Comparison of ENCODE assay signal across 20 mouse cellular contexts in the genomic region with DNA sequence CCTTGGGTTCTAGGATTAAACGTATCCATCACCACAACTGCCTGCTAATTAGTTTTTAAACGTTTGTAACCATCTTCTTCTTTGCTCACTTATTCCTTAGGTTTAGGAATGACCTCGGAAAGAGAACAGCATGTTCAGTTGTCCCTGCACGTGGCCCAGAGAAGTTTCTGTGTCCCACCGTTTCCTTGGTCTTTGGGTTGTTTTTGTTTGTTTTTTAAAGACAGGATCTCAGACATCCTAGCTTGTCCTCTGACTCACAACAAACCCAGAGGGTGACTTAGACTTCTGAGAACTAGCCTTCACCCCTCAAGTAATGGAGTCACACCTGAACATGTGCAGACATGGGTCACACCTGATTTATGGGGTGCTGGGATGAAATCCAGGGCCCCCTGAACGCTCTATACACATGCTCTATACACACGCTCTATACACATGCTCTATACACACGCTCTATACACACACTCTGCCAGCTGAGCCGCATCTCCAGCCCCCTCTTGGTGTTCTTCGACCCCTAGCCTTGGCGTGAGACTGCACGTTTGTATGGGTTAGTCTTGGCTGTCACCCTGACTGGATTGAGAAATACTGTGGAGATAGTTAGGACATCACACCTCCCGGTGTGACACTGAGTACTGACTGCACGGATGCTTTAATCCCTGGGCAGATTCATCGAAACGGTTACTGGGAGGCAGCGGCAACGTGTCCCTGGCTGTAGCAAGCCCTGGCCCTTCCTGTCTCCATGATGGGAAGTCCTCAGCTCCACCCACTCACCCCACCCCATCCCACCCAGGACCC. TPM values are rescaled to one million over a fixed set of nuclear protein-coding genes. Genes with fewer than 3 reads are reported as not detected.
DNase-seq lines count a peak whose midpoint lies in the region; ATAC-seq and TF ChIP-seq lines count a peak whose summit lies in the region.
"Had no signal": no experiment of that assay in that cellular context is flagged by ENCODE, and none has a peak within 500 bp of the region (broad histone marks: within the 10 kb centered on the region; RNA-seq: fewer than 3 reads in every experiment).

No protein-coding gene starts in this region.

- TF ChIP-seq CTCF in bone marrow macrophage, adult 2 months (IDR thresholded peaks at IDR 0.05; ENCODE audit: low read depth, low read length), result no peak

- H3K4me2 ChIP-seq in liver, embryonic 12.5 days, result no peak overlapping the region
- H3K4me2 ChIP-seq: embryonic facial prominence, embryonic 12.5 days; hindbrain, embryonic 12.5 days; limb, embryonic 15.5 days had no signal

- H3K9ac ChIP-seq in liver, embryonic 12.5 days, result no peak overlapping the region
- H3K9ac ChIP-seq: embryonic facial prominence, embryonic 12.5 days; hindbrain, embryonic 12.5 days; limb, embryonic 15.5 days had no signal

- peaks cover 27% of the 10 kb centered on the region for H3K4me1 ChIP-seq in liver, embryonic 12.5 days
- H3K4me1 ChIP-seq in bone marrow macrophage, adult 2 months (ENCODE audit: control insufficient read depth, insufficient read depth, low read length), result peaks cover 35% of the 10 kb centered on the region
- H3K4me1 ChIP-seq: hindbrain, embryonic 12.5 days had no signal

- 66% methylated on average over 18 of the region's 18 CpGs for WGBS in liver, embryonic 12.5 days (ENCODE audit: insufficient replicate concordance)

- DNase-seq in liver, result no peak
- DNase-seq in lung, postnatal 10 days, result peak; percentile 48
- DNase-seq in layer of hippocampus, adult 18-20 months (ENCODE audit: low spot score in 2 of 2), result no peak
- no peak for DNase-seq in T-cell, adult 2 months (ENCODE audit: low spot score)
- DNase-seq: cerebellum, adult 9-11 months; gastrocnemius, postnatal 25 days; heart, postnatal 10 days; kidney, adult 2 months; kidney, postnatal 14 days; thymus, postnatal 25 days had no signal

- TF ChIP-seq POLR2A in bone marrow macrophage, adult 2 months (IDR thresholded peaks at IDR 0.05; ENCODE audit: borderline replicate concordance, low read depth, low read length), result no peak

- no peaks in the 10 kb centered on the region for H3K36me3 ChIP-seq in liver, embryonic 12.5 days
- H3K36me3 ChIP-seq: embryonic facial prominence, embryonic 12.5 days; hindbrain, embryonic 12.5 days; limb, embryonic 15.5 days had no signal

- H3K27ac ChIP-seq in liver, embryonic 12.5 days, result no peak overlapping the region
- H3K27ac ChIP-seq in bone marrow macrophage, adult 2 months (ENCODE audit: insufficient read depth, low read depth, low read length), result peak overlapping the region; percentile 39
- H3K27ac ChIP-seq: embryonic facial prominence, embryonic 12.5 days; hindbrain, embryonic 12.5 days; limb, embryonic 15.5 days had no signal

- no peaks in the 10 kb centered on the region for H3K27me3 ChIP-seq in liver, embryonic 12.5 days (replicated peaks)
- H3K27me3 ChIP-seq: CH12.LX; embryonic facial prominence, embryonic 12.5 days; hindbrain, embryonic 12.5 days; limb, embryonic 15.5 days had no signal

- peak; percentile 39 for ATAC-seq in liver, embryonic 12.5 days
- peak; percentile 46 for ATAC-seq in monocyte, adult 5-6 weeks (replicated peaks; ENCODE audit: insufficient number of reproducible peaks, low FRiP score, low TSS enrichment, poor library complexity, severe bottlenecking)
- ATAC-seq: forebrain, embryonic 14.5 days; inflammation-experienced regulatory T-cells, adult 6 months had no signal

- no peaks in the 10 kb centered on the region for H3K9me3 ChIP-seq in liver, embryonic 12.5 days (replicated peaks)
- H3K9me3 ChIP-seq: embryonic facial prominence, embryonic 12.5 days; hindbrain, embryonic 12.5 days; limb, embryonic 15.5 days had no signal

- H3K4me3 ChIP-seq in liver, embryonic 12.5 days, result no peak overlapping the region
- H3K4me3 ChIP-seq in bone marrow macrophage, adult 2 months (ENCODE audit: insufficient read depth, low read length), result no peak overlapping the region
- H3K4me3 ChIP-seq: embryonic facial prominence, embryonic 12.5 days; erythroblast, embryonic 14.5 days; hindbrain, embryonic 12.5 days; limb, embryonic 15.5 days had no signal

RNA-seq across cellular contexts. Expression of gene Zfp217, which starts 16.0 kb away (rescaled TPM):
- 3.8 and 4.5 TPM in 2 replicates for polyA plus RNA-seq in liver, embryonic 12.5 days (2016; fragmentation: Nextera tagmentation; extraction: Ambion mirVana)
- 44.0 and 45.3 TPM in 2 replicates for polyA plus RNA-seq in bone marrow macrophage, adult 2 months (2012; ENCODE audit: insufficient read depth, insufficient read length, missing spikeins)
- 28.3 to 57.4 TPM (median 42.9 TPM) in 3 replicates for total RNA-seq in monocyte, adult 5-6 weeks (2017)
- total RNA-seq in layer of hippocampus, adult 18-20 months (2021), result 1 to 10 TPM; 4.2 TPM
